Mouse (Mus musculus) liver, postnatal 0 days (tissue): ENCODE measurements around the gene Afg3l1. TPM values are rescaled to one million over a fixed set of nuclear protein-coding genes. Genes with fewer than 3 reads are reported as not detected.

ENCODE experiments used
- ATAC-seq: fragments of 200-750 bp; cut with Nextera tagmentation; 2 replicates; pipeline ENCODE4 v1.8.0; 2017; ENCODE audit warnings: mild to moderate bottlenecking, moderate library complexity
- DNase-seq: peaks from one replicate; pipeline ENCODE4 v3.0.0-alpha.2; 2016
- H3K27ac ChIP-seq: fragments of 300-500 bp; sonication (generic); 2 replicates; pipeline ENCODE4 v1.5.1; 2014; ENCODE audit warnings: antibody characterized with exemption, moderate library complexity, mild to moderate bottlenecking, low read depth
- H3K27me3 ChIP-seq: fragments of 300-500 bp; sonication (generic); 2 replicates; pipeline ENCODE4 v1.6.1; 2014; ENCODE audit warnings: low read length, control low read depth, mixed read lengths; ENCODE audit not compliant: insufficient read depth
- H3K36me3 ChIP-seq: fragments of 300-500 bp; sonication (generic); replicated peaks from 2 replicates; pipeline ENCODE4 v1.6.1; 2014; ENCODE audit warnings: mild to moderate bottlenecking, control low read depth, low read length, moderate library complexity, mixed read lengths; ENCODE audit not compliant: insufficient read depth
- H3K4me1 ChIP-seq: fragments of 300-500 bp; sonication (generic); 2 replicates; pipeline ENCODE4 v1.6.1; 2014; ENCODE audit warnings: antibody characterized with exemption, mild to moderate bottlenecking, control low read depth; ENCODE audit not compliant: insufficient read depth
- H3K4me2 ChIP-seq: fragments of 300-500 bp; sonication (generic); 2 replicates; pipeline ENCODE4 v1.6.1; 2014; ENCODE audit warnings: low read depth, mild to moderate bottlenecking, low read length, moderate library complexity, mixed read lengths
- H3K4me3 ChIP-seq: fragments of 300-500 bp; sonication (generic); 2 replicates; pipeline ENCODE4 v1.5.1; 2014; ENCODE audit warnings: low read depth, low read length
- H3K9ac ChIP-seq: fragments of 300-500 bp; sonication (generic); replicated peaks from 2 replicates; pipeline ENCODE4 v1.6.1; 2014; ENCODE audit warnings: mild to moderate bottlenecking, moderate library complexity
- H3K9me3 ChIP-seq: fragments of 300-500 bp; sonication (generic); 2 replicates; pipeline ENCODE4 v1.6.1; 2016; ENCODE audit warnings: mild to moderate bottlenecking, control low read depth, low read length, mixed read lengths
- CTCF ChIP-seq: sonication (generic); IDR thresholded peaks from 2 replicates; pipeline ENCODE4 v1.5.1; 2016; ENCODE audit warnings: antibody characterized with exemption, low read depth
- EP300 ChIP-seq: IDR thresholded peaks from 2 replicates; pipeline ENCODE4 v1.6.1; 2016; ENCODE audit warnings: antibody characterized with exemption, low read depth, mild to moderate bottlenecking
- WGBS: fragments of 180-500 bp; shearing (Covaris S2); extraction: QIAGEN DNeasy Blood & Tissue Kit; methylation state at CpG from one replicate; pipeline ENCODE4 v1.1.7; 2014; ENCODE audit not compliant: insufficient replicate concordance; 5-methylcytosine and 5-hydroxymethylcytosine counted together
- polyA plus RNA-seq: library from polyadenylated mRNA; unstranded; fragments of >200 nt; fragmentation: Nextera tagmentation; extraction: Ambion mirVana; gene quantifications from 2 replicates; pipeline ENCODE4 v1.2.1, GENCODE M21; 2015

Gene Afg3l1
- polyA plus RNA-seq, 1 experiment from 2014 or later: 24.3 TPM

- DNase-seq (no peak), ATAC-seq (no peak)
- peak; percentile 13; the same call in 1 of the 2 replicates for TF ChIP-seq CTCF
- no peak for TF ChIP-seq EP300
- Histone ChIP-seq H3K4me2 (no peak overlapping the region), H3K4me3 (no peak overlapping the region), H3K36me3 (peaks cover 86% of the 10 kb centered on the region), H3K9me3 (no peaks in the 10 kb centered on the region), H3K27ac (no peak overlapping the region), H3K27me3 (no peaks in the 10 kb centered on the region), H3K9ac (no peak overlapping the region), H3K4me1 (no peaks in the 10 kb centered on the region)
- 87% methylated on average over 4 of the region's 4 CpGs for WGBS
Measured at GRCm38 (mm10) chr8:123497699-123498098, 20.0 kb downstream of the Afg3l1 start.

GRCm38 (mm10) chr8:123498963-123499362 lies 21.3 kb downstream of the Afg3l1 start:
- ATAC-seq (no peak), DNase-seq (no peak)
- Histone ChIP-seq H3K27ac (no peak overlapping the region), H3K4me1 (no peaks in the 10 kb centered on the region), H3K36me3 (peaks cover 83% of the 10 kb centered on the region), H3K9me3 (no peaks in the 10 kb centered on the region), H3K4me2 (no peak overlapping the region), H3K9ac (no peak overlapping the region), H3K4me3 (no peak overlapping the region), H3K27me3 (no peaks in the 10 kb centered on the region)
- 84% methylated on average over 11 of the region's 11 CpGs for WGBS
- TF ChIP-seq CTCF: no peak
- no peak for TF ChIP-seq EP300

GRCm38 (mm10) chr8:123499556-123499955 lies 21.9 kb downstream of the Afg3l1 start:
- no peak overlapping the region for H3K27ac ChIP-seq
- DNase-seq (no peak), ATAC-seq (no peak)
- H3K9ac ChIP-seq: no peak overlapping the region
- H3K36me3 ChIP-seq: peaks cover 79% of the 10 kb centered on the region
- no peaks in the 10 kb centered on the region for H3K9me3 ChIP-seq
- H3K4me3 ChIP-seq: no peak overlapping the region
- no peaks in the 10 kb centered on the region for H3K4me1 ChIP-seq
- TF ChIP-seq EP300 (no peak), CTCF (no peak)
- no peaks in the 10 kb centered on the region for H3K27me3 ChIP-seq
- no peak overlapping the region for H3K4me2 ChIP-seq
- WGBS: 94% methylated on average over 11 of the region's 11 CpGs

GRCm38 (mm10) chr8:123502192-123502591 lies 24.5 kb downstream of the Afg3l1 start:
- peaks cover 57% of the 10 kb centered on the region for H3K36me3 ChIP-seq
- no peak for DNase-seq
- no peak overlapping the region for H3K4me2 ChIP-seq
- H3K9me3 ChIP-seq: no peaks in the 10 kb centered on the region
- no peak for ATAC-seq
- no peak for TF ChIP-seq CTCF
- TF ChIP-seq EP300: no peak
- H3K4me1 ChIP-seq: no peaks in the 10 kb centered on the region
- no peak overlapping the region for H3K4me3 ChIP-seq
- H3K27ac ChIP-seq: no peak overlapping the region
- 83% methylated on average over 5 of the region's 5 CpGs for WGBS
- H3K27me3 ChIP-seq: no peaks in the 10 kb centered on the region
- H3K9ac ChIP-seq: no peak overlapping the region

- Histone ChIP-seq H3K27me3 (no peaks in the 10 kb centered on the region), H3K4me1 (no peaks in the 10 kb centered on the region), H3K27ac (no peak overlapping the region), H3K9me3 (no peaks in the 10 kb centered on the region), H3K4me2 (no peak overlapping the region), H3K4me3 (no peak overlapping the region), H3K9ac (no peak overlapping the region), H3K36me3 (peaks cover 46% of the 10 kb centered on the region)
- DNase-seq: no peak
- no peak for ATAC-seq
- 95% methylated on average over 6 of the region's 6 CpGs for whole genome bisulfite sequencing
- TF ChIP-seq EP300 (no peak), CTCF (peak; percentile 45)
Measured at GRCm38 (mm10) chr8:123503801-123504467, 26.2 kb downstream of the Afg3l1 start.

GRCm38 (mm10) chr8:123504591-123505195 lies 27.0 kb downstream of the Afg3l1 start:
- Histone ChIP-seq H3K4me1 (no peaks in the 10 kb centered on the region), H3K36me3 (peaks cover 39% of the 10 kb centered on the region), H3K27me3 (no peaks in the 10 kb centered on the region), H3K4me2 (no peak overlapping the region), H3K9me3 (no peaks in the 10 kb centered on the region), H3K9ac (no peak overlapping the region), H3K4me3 (no peak overlapping the region), H3K27ac (no peak overlapping the region)
- ATAC-seq (no peak), DNase-seq (no peak)
- no peak for TF ChIP-seq CTCF
- no peak for TF ChIP-seq EP300
- WGBS: 91% methylated on average over 9 of the region's 9 CpGs
